Mouse (Mus musculus): ENCODE measurements at regions not wholly inside any gene's neighbourhood (a gene's known extent, or its start where the extent isn't known, plus 50 kb on each side); places are given as distances from the start of the nearest gene placed in this dataset.

DNA sequence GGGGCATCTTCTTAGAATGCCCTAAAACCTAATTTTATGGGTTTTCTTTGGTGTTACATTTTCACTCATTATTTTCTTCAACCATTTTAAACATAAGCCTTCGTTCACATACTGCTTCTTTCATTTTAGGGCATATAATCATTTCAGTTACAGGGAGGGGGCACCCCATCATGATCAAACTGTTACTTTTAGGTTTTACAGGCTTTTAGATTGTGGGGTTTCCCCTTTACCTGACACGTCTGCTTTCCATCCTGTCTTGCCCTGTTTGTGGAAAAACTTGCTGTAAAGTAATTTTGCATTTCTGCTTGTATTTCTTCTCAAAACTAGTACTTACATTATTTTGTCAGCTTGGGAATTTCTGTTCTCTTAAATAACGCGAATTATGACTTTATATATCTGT lies 310.9 kb upstream of the Ptger4 start:
- Histone ChIP-seq H3K9me3 (ENCODE audit: control insufficient read depth, low read length) (no peaks in the 10 kb centered on the region), H3K4me2 (ENCODE audit: low read depth) (no peak overlapping the region), H3K4me1 (ENCODE audit: control insufficient read depth, insufficient read depth, low read length) (no peaks in the 10 kb centered on the region), H3K36me3 (ENCODE audit: control insufficient read depth, insufficient read depth, low read length) (no peaks in the 10 kb centered on the region), H3K27me3 (ENCODE audit: control insufficient read depth, insufficient read depth, low read length) (no peaks in the 10 kb centered on the region), H3K27ac (ENCODE audit: low read depth, low read length) (no peak overlapping the region), H3K4me3 (ENCODE audit: low read depth, low read length) (no peak overlapping the region), H3K9ac (ENCODE audit: low read length) (no peak overlapping the region)
- WGBS = 85% methylated on average over 4 of the region's 4 CpGs
- ATAC-seq (ENCODE audit: insufficient read depth, low FRiP score, low TSS enrichment) (no peak), DNase-seq (ENCODE audit: low spot score) (no peak)

- no peak overlapping the region for H3K9ac ChIP-seq (ENCODE audit: low read length)
- 88% methylated on average over 7 of the region's 7 CpGs for WGBS
- no peak overlapping the region for H3K4me3 ChIP-seq (ENCODE audit: low read depth, low read length)
- no peaks in the 10 kb centered on the region for H3K9me3 ChIP-seq (ENCODE audit: control insufficient read depth, low read length)
- no peak for ATAC-seq (ENCODE audit: insufficient read depth, low FRiP score, low TSS enrichment)
- H3K27ac ChIP-seq (ENCODE audit: low read depth, low read length) = no peak overlapping the region
- H3K4me1 ChIP-seq (ENCODE audit: control insufficient read depth, insufficient read depth, low read length) = no peaks in the 10 kb centered on the region
- no peak for DNase-seq (ENCODE audit: low spot score)
- H3K36me3 ChIP-seq (ENCODE audit: control insufficient read depth, insufficient read depth, low read length) = no peaks in the 10 kb centered on the region
- H3K4me2 ChIP-seq (ENCODE audit: low read depth) = no peak overlapping the region
- H3K27me3 ChIP-seq (ENCODE audit: control insufficient read depth, insufficient read depth, low read length) = no peaks in the 10 kb centered on the region
Observed at GRCm38 (mm10) chr15:5555381-5556066, 311.5 kb upstream of the Ptger4 start.

GRCm38 (mm10) chr15:5561783-5562182 lies 317.8 kb upstream of the Ptger4 start:
- Histone ChIP-seq H3K4me1 (ENCODE audit: control insufficient read depth, insufficient read depth, low read length) (no peaks in the 10 kb centered on the region), H3K9ac (ENCODE audit: low read length) (no peak overlapping the region), H3K4me2 (ENCODE audit: low read depth) (no peak overlapping the region), H3K4me3 (ENCODE audit: low read depth, low read length) (no peak overlapping the region), H3K27ac (ENCODE audit: low read depth, low read length) (no peak overlapping the region), H3K9me3 (ENCODE audit: control insufficient read depth, low read length) (no peaks in the 10 kb centered on the region), H3K27me3 (ENCODE audit: control insufficient read depth, insufficient read depth, low read length) (no peaks in the 10 kb centered on the region), H3K36me3 (ENCODE audit: control insufficient read depth, insufficient read depth, low read length) (no peaks in the 10 kb centered on the region)
- DNase-seq (ENCODE audit: low spot score) (no peak), ATAC-seq (ENCODE audit: insufficient read depth, low FRiP score, low TSS enrichment) (no peak)
- WGBS = 91% methylated on average over 4 of the region's 4 CpGs

GRCm38 (mm10) chr15:5574366-5574765 lies 330.4 kb upstream of the Ptger4 start:
- H3K9ac ChIP-seq (ENCODE audit: low read length) = no peak overlapping the region
- no peaks in the 10 kb centered on the region for H3K36me3 ChIP-seq (ENCODE audit: control insufficient read depth, insufficient read depth, low read length)
- no peak for ATAC-seq (ENCODE audit: insufficient read depth, low FRiP score, low TSS enrichment)
- no peaks in the 10 kb centered on the region for H3K27me3 ChIP-seq (ENCODE audit: control insufficient read depth, insufficient read depth, low read length)
- no peak overlapping the region for H3K4me2 ChIP-seq (ENCODE audit: low read depth)
- no peak overlapping the region for H3K27ac ChIP-seq (ENCODE audit: low read depth, low read length)
- no peak for DNase-seq (ENCODE audit: low spot score)
- H3K9me3 ChIP-seq (ENCODE audit: control insufficient read depth, low read length) = no peaks in the 10 kb centered on the region
- no peak overlapping the region for H3K4me3 ChIP-seq (ENCODE audit: low read depth, low read length)
- no peaks in the 10 kb centered on the region for H3K4me1 ChIP-seq (ENCODE audit: control insufficient read depth, insufficient read depth, low read length)

GRCm38 (mm10) chr15:5579559-5579958 lies 335.6 kb upstream of the Ptger4 start:
- Histone ChIP-seq H3K9me3 (ENCODE audit: control insufficient read depth, low read length) (no peaks in the 10 kb centered on the region), H3K9ac (ENCODE audit: low read length) (no peak overlapping the region), H3K36me3 (ENCODE audit: control insufficient read depth, insufficient read depth, low read length) (no peaks in the 10 kb centered on the region), H3K27me3 (ENCODE audit: control insufficient read depth, insufficient read depth, low read length) (no peaks in the 10 kb centered on the region), H3K4me1 (ENCODE audit: control insufficient read depth, insufficient read depth, low read length) (no peaks in the 10 kb centered on the region), H3K4me2 (ENCODE audit: low read depth) (no peak overlapping the region), H3K4me3 (ENCODE audit: low read depth, low read length) (no peak overlapping the region), H3K27ac (ENCODE audit: low read depth, low read length) (no peak overlapping the region)
- DNase-seq (ENCODE audit: low spot score) (no peak), ATAC-seq (ENCODE audit: insufficient read depth, low FRiP score, low TSS enrichment) (no peak)
- WGBS = 90% methylated on average over 2 of the region's 2 CpGs

DNA sequence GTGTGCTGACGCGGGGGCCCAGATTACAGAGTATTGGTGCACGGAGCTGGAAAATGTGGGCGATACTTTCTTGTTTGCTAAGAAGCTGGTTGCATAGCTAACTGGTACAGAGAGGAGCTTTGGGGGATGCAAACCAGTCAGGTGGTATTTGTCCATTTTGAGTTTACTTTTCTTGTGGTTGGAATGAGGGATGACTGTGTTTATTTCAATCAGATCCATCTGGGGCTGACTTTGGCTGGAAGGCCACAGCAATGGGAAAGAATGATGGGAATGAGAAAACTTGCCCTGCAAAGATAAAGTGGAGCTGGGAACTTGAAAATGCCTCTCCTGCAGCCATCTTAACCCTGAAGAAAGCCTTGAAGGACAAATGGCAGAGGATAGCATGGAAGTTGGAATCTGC lies 336.4 kb upstream of the Ptger4 start:
- no peak overlapping the region for H3K27ac ChIP-seq (ENCODE audit: low read depth, low read length)
- H3K4me3 ChIP-seq (ENCODE audit: low read depth, low read length) = no peak overlapping the region
- WGBS = 96% methylated on average over 4 of the region's 4 CpGs
- ATAC-seq (ENCODE audit: insufficient read depth, low FRiP score, low TSS enrichment) (no peak), DNase-seq (ENCODE audit: low spot score) (no peak)
- no peaks in the 10 kb centered on the region for H3K36me3 ChIP-seq (ENCODE audit: control insufficient read depth, insufficient read depth, low read length)
- H3K9me3 ChIP-seq (ENCODE audit: control insufficient read depth, low read length) = no peaks in the 10 kb centered on the region
- no peak overlapping the region for H3K9ac ChIP-seq (ENCODE audit: low read length)
- no peaks in the 10 kb centered on the region for H3K4me1 ChIP-seq (ENCODE audit: control insufficient read depth, insufficient read depth, low read length)
- H3K4me2 ChIP-seq (ENCODE audit: low read depth) = no peak overlapping the region
- H3K27me3 ChIP-seq (ENCODE audit: control insufficient read depth, insufficient read depth, low read length) = no peaks in the 10 kb centered on the region

DNA sequence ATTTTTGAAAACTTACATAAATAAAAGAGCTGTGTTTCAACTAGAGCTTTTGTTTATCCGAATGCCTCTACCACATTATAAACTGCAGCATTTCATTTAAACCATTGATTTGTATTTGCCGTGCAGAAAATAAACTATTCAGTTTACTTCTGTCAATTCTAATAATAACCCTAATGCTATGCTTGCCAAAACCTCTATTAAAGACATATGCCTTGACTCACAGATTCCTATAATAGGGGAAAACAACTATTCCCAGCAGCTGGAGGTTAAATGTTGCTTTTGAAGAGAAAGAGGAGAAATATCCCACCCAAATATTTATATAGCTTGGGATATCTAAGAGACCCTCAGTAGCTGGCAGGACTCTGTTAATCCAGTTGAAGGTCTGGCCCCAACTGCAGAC lies 340.4 kb upstream of the Ptger4 start:
- 92% methylated on average over 2 of the region's 2 CpGs for WGBS

DNA sequence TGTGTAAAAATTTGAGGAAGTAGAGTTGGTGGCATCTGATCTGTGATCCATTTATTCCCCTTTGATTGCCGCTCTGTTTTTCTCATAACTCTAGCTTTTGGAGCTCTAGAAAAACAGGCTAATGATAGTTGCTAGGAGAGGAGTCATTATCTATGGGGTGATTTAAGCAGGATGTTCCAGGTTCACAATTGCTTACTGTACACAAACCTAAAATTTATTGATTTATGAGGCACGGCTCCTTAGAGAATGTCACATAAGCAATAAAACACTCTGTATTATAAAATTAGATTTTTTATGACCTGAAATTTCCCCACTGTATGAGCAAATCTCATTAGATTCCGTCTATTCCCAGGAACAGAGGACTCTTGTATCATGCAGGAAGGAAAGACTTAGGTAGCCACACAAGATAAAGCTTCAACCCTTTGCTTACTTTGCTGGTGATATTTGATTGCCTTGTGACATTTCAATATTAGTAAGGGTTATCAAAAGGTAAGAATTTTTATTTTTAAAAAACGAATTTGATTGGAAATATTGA lies 360.8 kb upstream of the Ptger4 start:
- Histone ChIP-seq H3K36me3 (ENCODE audit: control insufficient read depth, insufficient read depth, low read length) (no peaks in the 10 kb centered on the region), H3K9me3 (ENCODE audit: control insufficient read depth, low read length) (no peaks in the 10 kb centered on the region), H3K27me3 (ENCODE audit: control insufficient read depth, insufficient read depth, low read length) (no peaks in the 10 kb centered on the region), H3K4me2 (ENCODE audit: low read depth) (no peak overlapping the region), H3K4me3 (ENCODE audit: low read depth, low read length) (no peak overlapping the region), H3K4me1 (ENCODE audit: control insufficient read depth, insufficient read depth, low read length) (no peaks in the 10 kb centered on the region), H3K9ac (ENCODE audit: low read length) (no peak overlapping the region), H3K27ac (ENCODE audit: low read depth, low read length) (no peak overlapping the region)
- 74% methylated on average over 4 of the region's 4 CpGs for WGBS
- DNase-seq (ENCODE audit: low spot score) = no peak
- no peak for ATAC-seq (ENCODE audit: insufficient read depth, low FRiP score, low TSS enrichment)

More for the DNA sequence above, 340.4 kb upstream of the Ptger4 start:
- ATAC-seq (ENCODE audit: insufficient read depth, low FRiP score, low TSS enrichment) (no peak), DNase-seq (ENCODE audit: low spot score) (no peak)
- Histone ChIP-seq H3K4me2 (ENCODE audit: low read depth) (no peak overlapping the region), H3K4me1 (ENCODE audit: control insufficient read depth, insufficient read depth, low read length) (no peaks in the 10 kb centered on the region), H3K9me3 (ENCODE audit: control insufficient read depth, low read length) (no peaks in the 10 kb centered on the region), H3K36me3 (ENCODE audit: control insufficient read depth, insufficient read depth, low read length) (no peaks in the 10 kb centered on the region), H3K27ac (ENCODE audit: low read depth, low read length) (no peak overlapping the region), H3K4me3 (ENCODE audit: low read depth, low read length) (no peak overlapping the region), H3K9ac (ENCODE audit: low read length) (no peak overlapping the region), H3K27me3 (ENCODE audit: control insufficient read depth, insufficient read depth, low read length) (no peaks in the 10 kb centered on the region)

- Histone ChIP-seq H3K4me2 (ENCODE audit: low read depth) (no peak overlapping the region), H3K27me3 (ENCODE audit: control insufficient read depth, insufficient read depth, low read length) (no peaks in the 10 kb centered on the region), H3K27ac (ENCODE audit: low read depth, low read length) (no peak overlapping the region), H3K4me3 (ENCODE audit: low read depth, low read length) (no peak overlapping the region), H3K4me1 (ENCODE audit: control insufficient read depth, insufficient read depth, low read length) (no peaks in the 10 kb centered on the region), H3K36me3 (ENCODE audit: control insufficient read depth, insufficient read depth, low read length) (no peaks in the 10 kb centered on the region), H3K9me3 (ENCODE audit: control insufficient read depth, low read length) (no peaks in the 10 kb centered on the region), H3K9ac (ENCODE audit: low read length) (no peak overlapping the region)
- DNase-seq (ENCODE audit: low spot score) (no peak), ATAC-seq (ENCODE audit: insufficient read depth, low FRiP score, low TSS enrichment) (no peak)
- 80% methylated on average over 2 of the region's 2 CpGs for WGBS
Observed at GRCm38 (mm10) chr15:5607533-5607932, 363.5 kb upstream of the Ptger4 start.
